Mouse (Mus musculus): ENCODE measurements around the gene Fut11. TPM values are rescaled to one million over a fixed set of nuclear protein-coding genes. Genes with fewer than 3 reads are reported as not detected.
A peak's percentile ranks its signal among the peaks of the same experiment; 100 is the strongest.

The Fut11 gene
- total and polyA plus RNA-seq, 3 experiments, result 0.69 to 1.8 TPM; not detected in 1

GRCm38 (mm10) chr14:20743614-20744013 lies 48.8 kb downstream of the Fut11 start:
- DNase-seq (ENCODE audit: low read depth, low spot score), result no peak
- TF ChIP-seq SIN3A (IDR thresholded peaks at IDR 0.05; ENCODE audit: low read length) (no peak), NELFE (IDR thresholded peaks at IDR 0.05; ENCODE audit: low read depth, low read length) (no peak), RCOR1 (IDR thresholded peaks at IDR 0.05; ENCODE audit: low read depth, low read length) (no peak), GATA1 (IDR thresholded peaks at IDR 0.05; ENCODE audit: low read depth, low read length) (no peak), POLR2AphosphoS2 (IDR thresholded peaks at IDR 0.05; ENCODE audit: low read length) (no peak), TAL1 (IDR thresholded peaks at IDR 0.05; ENCODE audit: low read length) (no peak), MAFK (IDR thresholded peaks at IDR 0.05; ENCODE audit: borderline replicate concordance, low read depth, low read length) (no peak), MYB (IDR thresholded peaks at IDR 0.05; ENCODE audit: low read depth, low read length) (no peak), CHD1 (IDR thresholded peaks at IDR 0.05; ENCODE audit: low read depth, low read length) (no peak), CTCF (IDR thresholded peaks at IDR 0.05 in 2 of 3, conservative IDR thresholded peaks at IDR 0.05 in 1 of 3; ENCODE audit: control insufficient read depth in 1 of 3, insufficient read depth in 1 of 3, low read depth in 2 of 3, low read length in 3 of 3, poor library complexity in 1 of 3, severe bottlenecking in 1 of 3) (no peak), BHLHE40 (IDR thresholded peaks at IDR 0.05; ENCODE audit: borderline replicate concordance, low read depth, low read length) (no peak), UBTF (IDR thresholded peaks at IDR 0.05; ENCODE audit: borderline replicate concordance, insufficient read depth, low read depth, low read length) (no peak), TBP (IDR thresholded peaks at IDR 0.05; ENCODE audit: low read depth, low read length) (no peak), ZMIZ1 (IDR thresholded peaks at IDR 0.05; ENCODE audit: low read depth, low read length) (no peak)
- H3K9me3 ChIP-seq (replicated peaks; ENCODE audit: insufficient read depth, low read length), result no peaks in the 10 kb centered on the region
- H3K36me3 ChIP-seq (ENCODE audit: control insufficient read depth in 1 of 2, insufficient read depth in 2 of 2, low read length in 2 of 2), result peaks cover 0 to 6% of the 10 kb centered on the region in 2 experiments; a peak in 1 of 4 replicates
- H3K27ac ChIP-seq (ENCODE audit: control insufficient read depth, low read depth, low read length), result no peak overlapping the region
- H3K27me3 ChIP-seq (ENCODE audit: control insufficient read depth in 1 of 2, insufficient read depth in 2 of 2, low read length in 2 of 2), result no peaks in the 10 kb centered on the region
- no peaks in the 10 kb centered on the region for H3K79me2 ChIP-seq (ENCODE audit: control insufficient read depth, insufficient read depth, low read length, poor library complexity)
- no peak overlapping the region for H3K4me3 ChIP-seq (ENCODE audit: control insufficient read depth in 1 of 2, insufficient read depth in 1 of 2, low read depth in 2 of 2, low read length in 2 of 2)
- H3K4me1 ChIP-seq (ENCODE audit: control insufficient read depth in 1 of 2, insufficient read depth in 2 of 2, low read length in 2 of 2), result no peaks in the 10 kb centered on the region
- no peak overlapping the region for H3K9ac ChIP-seq (ENCODE audit: control insufficient read depth, low read depth, low read length, poor library complexity, severe bottlenecking)

GRCm38 (mm10) chr14:20746935-20747334 lies 52.2 kb downstream of the Fut11 start:
- H3K9ac ChIP-seq (ENCODE audit: control insufficient read depth, low read depth, low read length, poor library complexity, severe bottlenecking), result no peak overlapping the region
- no peaks in the 10 kb centered on the region for H3K27me3 ChIP-seq (ENCODE audit: control insufficient read depth in 1 of 2, insufficient read depth in 2 of 2, low read length in 2 of 2)
- no peaks in the 10 kb centered on the region for H3K9me3 ChIP-seq (replicated peaks; ENCODE audit: insufficient read depth, low read length)
- TF ChIP-seq MEF2A (IDR thresholded peaks at IDR 0.05; ENCODE audit: extremely low read depth, insufficient replicate concordance, low read depth, low read length, poor library complexity, severe bottlenecking) (no peak), USF2 (IDR thresholded peaks at IDR 0.05; ENCODE audit: borderline replicate concordance in 1 of 2, insufficient read depth in 1 of 2, low read depth in 1 of 2, low read length in 2 of 2) (no peak), RAD21 (IDR thresholded peaks at IDR 0.05; ENCODE audit: low read depth, low read length) (peak; percentile 18), CTCF (IDR thresholded peaks at IDR 0.05 in 2 of 3, conservative IDR thresholded peaks at IDR 0.05 in 1 of 3; ENCODE audit: control insufficient read depth in 1 of 3, insufficient read depth in 1 of 3, low read depth in 2 of 3, low read length in 3 of 3, poor library complexity in 1 of 3, severe bottlenecking in 1 of 3) (peak in 1 of 3 experiments; percentile 37; a peak in 2 of 6 replicates), CHD1 (IDR thresholded peaks at IDR 0.05; ENCODE audit: low read depth, low read length) (no peak), SMC3 (IDR thresholded peaks at IDR 0.05; ENCODE audit: low read depth, low read length) (peak; percentile 35; the same call in 1 of the 2 replicates)
- H3K4me1 ChIP-seq (ENCODE audit: control insufficient read depth in 1 of 2, insufficient read depth in 2 of 2, low read length in 2 of 2), result no peaks in the 10 kb centered on the region
- no peaks in the 10 kb centered on the region for H3K79me2 ChIP-seq (ENCODE audit: control insufficient read depth, insufficient read depth, low read length, poor library complexity)
- no peak for DNase-seq (ENCODE audit: low read depth, low spot score)
- no peak overlapping the region for H3K4me3 ChIP-seq (ENCODE audit: control insufficient read depth in 1 of 2, insufficient read depth in 1 of 2, low read depth in 2 of 2, low read length in 2 of 2)
- H3K27ac ChIP-seq (ENCODE audit: control insufficient read depth, low read depth, low read length), result no peak overlapping the region
- peaks cover 0 to 4% of the 10 kb centered on the region in 2 experiments; a peak in 1 of 4 replicates for H3K36me3 ChIP-seq (ENCODE audit: control insufficient read depth in 1 of 2, insufficient read depth in 2 of 2, low read length in 2 of 2)

Measured in MEL (cell line).